Mouse (Mus musculus): ENCODE results near the gene Pax4.

The Pax4 gene

DNA sequence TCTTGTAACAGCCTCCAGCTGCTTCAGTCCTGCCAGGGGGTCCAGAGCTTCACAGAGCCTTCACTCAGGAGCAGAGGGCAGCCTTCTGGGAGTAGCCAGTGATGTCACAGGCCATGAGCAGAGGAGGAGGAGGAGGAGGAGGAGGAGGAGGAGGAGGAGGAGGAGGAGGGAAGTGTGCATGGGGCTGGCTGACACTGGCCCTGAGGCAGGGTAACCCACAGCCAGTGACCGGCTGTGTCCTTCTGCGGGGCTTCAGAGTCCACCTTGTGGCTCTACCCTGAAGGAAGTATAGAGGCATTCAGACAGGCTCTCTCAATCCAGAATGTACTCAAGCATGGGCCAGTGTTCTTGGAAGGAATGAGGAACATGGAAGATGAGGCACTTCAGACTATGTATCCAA is at the start of gene Pax4:
TSS of gene Pax4 (minus strand) at position 101 of the 400 bp plus-strand sequence.
- DNase-seq (ENCODE audit: extremely low read depth, low read depth): no peak

DNA sequence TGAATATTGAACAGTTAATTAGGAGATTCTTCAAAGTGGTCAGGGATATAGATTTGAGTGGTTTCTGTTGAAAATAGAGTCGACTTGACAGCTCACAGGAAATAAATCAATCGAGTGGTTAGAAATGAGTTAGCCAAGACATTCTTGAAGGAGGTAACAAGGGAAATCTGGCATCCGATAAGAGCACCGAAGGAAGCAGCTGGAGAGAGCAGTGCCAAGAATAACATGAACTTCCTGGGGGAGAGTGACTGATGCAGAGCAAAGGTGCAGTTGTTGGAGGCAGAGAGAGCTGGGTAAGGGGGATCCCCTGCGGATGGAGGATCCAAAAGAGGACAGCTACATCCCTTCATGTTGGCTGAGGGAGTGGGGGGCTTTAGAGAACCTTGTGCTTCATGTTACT is 48.7 kb upstream of the Pax4 start:
- peak; percentile 57 for DNase-seq (ENCODE audit: extremely low read depth, low read depth)

- DNase-seq (ENCODE audit: extremely low read depth, low read depth): no peak
Observed at GRCm38 (mm10) chr6:28491198-28491597, 42.0 kb upstream of the Pax4 start.

DNA sequence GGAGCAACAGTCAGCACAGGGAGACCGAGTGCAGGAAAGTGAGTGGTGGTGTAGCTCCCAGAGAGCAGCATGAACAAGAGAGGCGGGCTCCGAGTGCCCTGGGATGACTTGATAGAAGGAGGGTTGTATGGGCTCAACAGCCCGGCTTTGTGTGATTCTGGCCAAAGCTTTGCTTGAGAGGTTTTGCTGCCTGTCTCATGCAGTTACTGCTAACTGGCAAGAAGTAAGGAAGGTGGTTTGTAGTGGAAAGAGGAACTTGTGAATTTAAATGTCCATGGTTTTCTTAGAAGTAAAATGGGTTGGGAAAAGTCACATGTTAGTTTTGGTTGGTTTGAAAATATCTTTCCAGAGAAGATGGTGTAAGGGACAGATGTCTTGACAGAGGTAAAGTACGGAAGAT is 41.5 kb upstream of the Pax4 start:
- no peak for DNase-seq (ENCODE audit: extremely low read depth, low read depth)

DNA sequence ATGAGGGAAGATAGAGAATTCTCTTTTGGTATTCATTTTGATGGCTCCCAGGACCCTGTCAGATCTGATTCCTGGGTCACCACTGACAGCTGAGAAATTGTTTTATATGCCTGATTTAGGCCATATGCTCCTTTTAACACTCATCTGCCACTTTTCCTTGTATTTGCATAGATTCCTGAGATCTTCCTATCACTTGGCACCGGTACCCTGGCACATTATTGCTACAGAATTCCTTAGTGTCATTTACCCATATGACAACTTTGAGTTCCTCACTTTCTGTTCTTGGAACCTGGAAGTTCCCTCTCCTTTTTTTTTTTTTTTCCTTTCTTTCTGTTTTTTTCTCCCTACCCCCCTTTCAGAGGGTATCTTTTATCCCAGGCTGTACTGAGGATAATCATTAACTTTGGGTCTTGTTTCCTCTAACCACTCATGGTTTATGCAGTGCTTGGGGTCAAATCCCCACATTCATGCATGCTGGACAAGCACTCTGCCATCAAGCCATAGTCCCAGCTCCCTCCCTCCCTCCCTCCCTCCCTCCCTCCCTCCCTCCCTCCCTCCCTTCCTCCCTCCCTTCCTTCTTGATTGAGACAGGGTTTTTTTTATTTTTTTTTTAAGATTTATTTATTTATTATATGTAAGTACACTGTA is 39.2 kb upstream of the Pax4 start:
- no peak for DNase-seq (ENCODE audit: extremely low read depth, low read depth)

- DNase-seq (ENCODE audit: extremely low read depth, low read depth): no peak
Observed at GRCm38 (mm10) chr6:28486905-28487304, 37.8 kb upstream of the Pax4 start.

DNA sequence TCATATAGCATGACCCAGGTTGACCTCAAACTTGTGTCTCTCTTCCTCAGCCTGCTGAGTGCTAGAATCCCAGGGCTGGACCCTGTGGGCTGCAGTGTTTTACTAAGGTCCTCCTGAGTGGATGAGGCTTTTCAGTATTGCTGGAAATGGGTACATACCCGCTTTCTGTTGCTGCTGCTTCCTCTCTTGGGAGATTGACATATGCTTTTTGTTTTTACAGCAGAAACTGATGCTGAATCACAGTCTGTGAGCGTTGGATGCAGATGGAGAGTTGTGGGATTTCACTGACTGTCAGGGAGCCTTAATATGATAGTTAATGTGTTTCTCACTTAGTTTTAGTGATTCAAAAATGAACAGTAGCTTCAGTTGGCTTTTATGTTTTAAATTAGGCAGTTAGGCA is 37.3 kb upstream of the Pax4 start:
- DNase-seq (ENCODE audit: extremely low read depth, low read depth): no peak

GRCm38 (mm10) chr6:28486008-28486407 is 36.9 kb upstream of the Pax4 start:
- DNase-seq (ENCODE audit: extremely low read depth, low read depth): no peak

DNA sequence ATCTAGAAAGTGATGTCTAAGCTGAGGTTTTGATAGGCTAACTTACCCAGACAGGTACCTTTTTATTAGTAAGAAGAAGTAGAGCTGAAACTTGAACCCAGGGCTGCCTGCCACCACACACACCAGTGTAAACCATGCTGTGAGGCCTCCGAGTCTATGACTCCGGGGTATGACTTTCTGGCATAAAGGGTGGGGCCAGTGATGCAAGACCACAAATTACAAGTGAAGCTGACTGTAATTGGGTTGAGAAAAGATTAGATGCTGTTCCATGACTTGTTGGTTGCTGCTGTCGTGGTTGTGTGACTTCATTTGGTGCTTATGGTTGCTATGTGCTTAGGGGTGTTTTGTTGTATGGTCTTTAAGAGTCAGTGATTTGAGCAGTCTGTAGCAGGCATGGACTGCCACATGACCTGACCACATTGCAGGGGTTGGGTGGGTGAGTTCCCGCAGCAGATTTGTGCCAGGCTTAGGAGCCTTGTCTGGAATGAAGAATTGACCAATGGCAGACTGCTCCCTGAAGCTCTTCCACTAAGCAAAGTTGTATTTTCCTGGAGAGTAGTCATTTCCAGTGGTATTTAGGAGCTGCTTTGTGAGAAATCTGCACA is 33.7 kb upstream of the Pax4 start:
- no peak for DNase-seq (ENCODE audit: extremely low read depth, low read depth)

- DNase-seq (ENCODE audit: extremely low read depth, low read depth): no peak
Observed at GRCm38 (mm10) chr6:28480752-28481492, 31.8 kb upstream of the Pax4 start.

GRCm38 (mm10) chr6:28479865-28480751 is 31.0 kb upstream of the Pax4 start:
- peak; percentile 99 for DNase-seq (ENCODE audit: extremely low read depth, low read depth)

DNA sequence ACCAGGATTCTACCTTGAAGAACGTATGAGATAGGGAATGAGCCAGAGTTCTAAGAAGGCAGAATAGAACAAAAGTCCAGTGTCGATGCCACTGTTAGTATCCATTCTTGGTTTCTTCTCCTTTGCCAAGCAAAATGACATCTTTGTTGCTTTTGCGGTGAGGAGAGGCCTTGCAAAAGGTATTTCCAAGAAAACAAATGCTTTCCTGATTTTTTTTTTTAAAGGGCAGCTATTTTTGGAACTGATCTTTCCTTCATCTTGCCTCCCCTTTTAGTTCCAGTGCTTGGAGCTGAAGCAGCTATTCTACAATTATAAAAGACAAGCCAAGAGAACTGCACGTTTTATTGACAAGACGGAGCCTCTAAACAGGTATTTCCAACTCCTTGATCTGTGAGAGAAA is 25.7 kb upstream of the Pax4 start, which contains the start of gene Snd1:
TSS of gene Snd1 (plus strand) at position 301 of the 400 bp plus-strand sequence.
- DNase-seq (ENCODE audit: extremely low read depth, low read depth): no peak

DNA sequence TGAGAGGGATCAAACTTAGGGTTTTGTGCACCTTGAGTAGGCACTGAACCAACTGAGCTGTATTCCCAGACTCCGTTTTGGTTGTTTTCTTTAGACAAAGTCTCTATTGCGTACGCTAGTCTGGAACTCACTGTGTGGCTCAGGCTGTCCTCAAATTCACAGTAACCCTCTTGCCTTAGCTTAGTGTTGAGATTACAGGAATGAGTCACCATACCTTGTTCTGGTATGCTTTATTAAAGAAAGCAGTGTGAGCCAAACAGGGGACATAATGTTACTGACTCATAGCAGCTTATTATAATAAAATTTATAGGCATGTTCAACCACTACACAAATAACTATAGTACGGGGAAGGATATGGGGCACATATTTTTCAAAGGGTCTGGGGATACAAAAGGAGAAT is 25.1 kb upstream of the Pax4 start:
- DNase-seq (ENCODE audit: extremely low read depth, low read depth): no peak

GRCm38 (mm10) chr6:28471284-28472035 is 22.3 kb upstream of the Pax4 start:
- DNase-seq (ENCODE audit: extremely low read depth, low read depth): no peak

DNA sequence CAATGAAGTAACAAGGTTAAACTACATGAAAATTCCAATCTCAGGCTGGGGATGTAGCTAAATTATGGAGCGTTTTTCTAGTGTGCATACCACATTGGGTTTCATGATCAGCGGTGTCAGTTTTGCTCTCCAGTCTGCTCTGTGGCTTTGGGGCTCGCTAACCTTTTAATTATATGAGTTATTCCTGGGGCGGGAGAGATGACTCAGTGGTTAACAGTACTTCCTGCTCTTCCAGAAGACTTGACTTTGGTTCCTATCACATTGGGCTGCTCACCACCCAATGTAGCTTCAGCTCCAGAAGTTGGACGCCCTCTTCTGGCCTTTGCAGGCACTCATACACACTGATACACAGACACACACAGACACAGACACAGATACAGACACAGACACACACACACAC is 21.5 kb upstream of the Pax4 start:
- DNase-seq (ENCODE audit: extremely low read depth, low read depth): no peak

DNA sequence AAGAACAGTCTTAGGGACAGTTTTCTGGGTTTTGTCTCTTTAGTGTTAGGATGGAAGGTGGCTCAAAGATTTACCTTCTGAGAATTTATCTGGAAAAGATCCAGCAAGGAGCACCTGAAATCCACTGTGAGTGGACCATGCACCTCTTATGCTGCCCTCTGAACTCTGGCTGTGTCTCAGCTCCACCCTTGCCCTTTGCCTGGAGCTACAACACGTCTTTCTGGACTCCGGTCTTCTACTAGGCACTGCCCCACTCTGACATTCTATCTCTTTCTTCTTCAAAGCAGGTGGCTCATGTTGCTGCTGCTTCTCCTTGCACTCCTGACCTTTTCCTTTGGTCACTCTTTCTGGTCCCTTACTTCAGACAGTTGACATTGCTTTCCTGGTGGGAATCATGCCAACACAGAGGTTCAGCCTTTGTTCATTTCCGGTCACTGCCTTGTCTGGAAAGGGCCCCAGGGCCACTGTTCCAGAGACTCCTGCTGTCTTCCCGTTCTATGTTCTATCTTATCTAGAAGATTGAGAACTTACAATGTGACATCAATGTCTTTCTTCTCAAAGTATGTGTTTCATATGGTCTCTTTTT is 21.0 kb upstream of the Pax4 start:
- DNase-seq (ENCODE audit: extremely low read depth, low read depth): no peak

GRCm38 (mm10) chr6:28464630-28465029 is 15.5 kb upstream of the Pax4 start:
- DNase-seq (ENCODE audit: extremely low read depth, low read depth): no peak

GRCm38 (mm10) chr6:28460534-28460933 is 11.4 kb upstream of the Pax4 start:
- no peak for DNase-seq (ENCODE audit: extremely low read depth, low read depth)

DNA sequence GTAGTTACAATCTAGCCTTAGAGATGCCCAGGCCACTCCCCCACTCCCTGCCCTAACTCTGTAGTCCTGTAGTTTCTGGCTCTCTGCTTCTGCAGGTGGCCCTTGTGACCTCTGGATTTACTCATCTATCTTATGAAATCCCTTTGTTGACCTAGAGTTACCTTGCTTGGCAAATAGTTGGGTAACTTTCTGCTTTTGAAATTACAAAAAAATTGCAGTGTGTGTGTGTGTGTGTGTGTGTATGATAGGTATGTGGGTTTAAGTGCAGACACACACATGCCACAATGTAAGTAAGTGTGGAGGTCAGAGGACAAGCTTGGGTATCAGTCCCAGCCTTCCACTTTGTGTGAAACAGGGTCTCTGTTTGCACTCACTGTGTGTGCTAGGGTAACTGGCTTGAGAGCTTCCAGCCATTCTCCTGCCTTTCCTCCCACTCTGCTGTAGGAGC is 10.1 kb upstream of the Pax4 start:
- DNase-seq (ENCODE audit: extremely low read depth, low read depth): no peak

- DNase-seq (ENCODE audit: extremely low read depth, low read depth): no peak
Observed at GRCm38 (mm10) chr6:28450977-28451376, 1.8 kb upstream of the Pax4 start.
